Mouse (Mus musculus) MEL (cell line): ENCODE results near the gene Ankfn1. TPM values are rescaled to one million over a fixed set of nuclear protein-coding genes. Genes with fewer than 3 reads are reported as not detected.

ENCODE experiments used
- DNase-seq: peaks from one replicate; pipeline ENCODE4 v3.0.0; 2011; ENCODE audit warnings: low read depth, low spot score
- H3K27ac ChIP-seq: 2 replicates; pipeline ENCODE4 v1.5.1; 2012; ENCODE audit warnings: low read depth, mild to moderate bottlenecking, control low read depth, low read length, moderate library complexity; ENCODE audit not compliant: control insufficient read depth
- H3K27me3 ChIP-seq, 2 experiments: fragments of 150-350 bp in 1 of 2; sonication (generic) in 1 of 2; 2 replicates each; pipeline ENCODE4 v1.6.1; 2012; ENCODE audit warnings: low read length in 2 of 2, mild to moderate bottlenecking in 2 of 2, improper control_type of control experiment in 1 of 2, moderate library complexity in 1 of 2; ENCODE audit not compliant: insufficient read depth in 2 of 2, control insufficient read depth in 1 of 2
- H3K36me3 ChIP-seq, 2 experiments: 2 replicates each; pipeline ENCODE4 v1.6.1; 2012 to 2014; ENCODE audit warnings: low read length in 2 of 2, improper control_type of control experiment in 1 of 2, inconsistent platforms in 1 of 2, mild to moderate bottlenecking in 1 of 2; ENCODE audit not compliant: insufficient read depth in 2 of 2, control insufficient read depth in 1 of 2
- H3K4me1 ChIP-seq, 2 experiments: fragments of 150-350 bp in 1 of 2; sonication (generic) in 1 of 2; 2 replicates each; pipeline ENCODE4 v1.6.1; 2012; ENCODE audit warnings: low read length in 2 of 2, improper control_type of control experiment in 1 of 2, mild to moderate bottlenecking in 1 of 2; ENCODE audit not compliant: insufficient read depth in 2 of 2, control insufficient read depth in 1 of 2
- H3K4me3 ChIP-seq, 2 experiments: fragments of 150-350 bp in 1 of 2; sonication (generic) in 1 of 2; 2 replicates each; pipeline ENCODE4 v1.5.1; 2012; ENCODE audit warnings: low read depth in 2 of 2, low read length in 2 of 2, mild to moderate bottlenecking in 2 of 2, moderate library complexity in 2 of 2, control low read depth in 1 of 2, improper control_type of control experiment in 1 of 2; ENCODE audit not compliant: control insufficient read depth in 1 of 2, insufficient read depth in 1 of 2
- H3K79me2 ChIP-seq: 2 replicates; pipeline ENCODE4 v1.6.1; 2012; ENCODE audit warnings: mild to moderate bottlenecking, low read length, moderate library complexity; ENCODE audit not compliant: control insufficient read depth, poor library complexity, insufficient read depth
- H3K9ac ChIP-seq: 2 replicates; pipeline ENCODE4 v1.6.1; 2012; ENCODE audit warnings: low read depth, mild to moderate bottlenecking, control low read depth, low read length, moderate library complexity; ENCODE audit not compliant: control insufficient read depth, poor library complexity, severe bottlenecking
- H3K9me3 ChIP-seq: fragments of 150-350 bp; sonication (generic); replicated peaks from 2 replicates; pipeline ENCODE4 v1.6.1; 2012; ENCODE audit warnings: mild to moderate bottlenecking, low read length, improper control_type of control experiment, moderate library complexity; ENCODE audit not compliant: insufficient read depth
- BHLHE40 ChIP-seq: IDR thresholded peaks from 2 replicates; pipeline ENCODE4 v1.6.1; 2012; ENCODE audit warnings: low read depth, mild to moderate bottlenecking, inconsistent platforms, low read length, improper control_type of control experiment, borderline replicate concordance
- CHD2 ChIP-seq: IDR thresholded peaks from 2 replicates; pipeline ENCODE4 v1.6.1; 2011; ENCODE audit warnings: low read length, improper control_type of control experiment
- CTCF ChIP-seq, 3 experiments: IDR thresholded peaks in 2 of 3; conservative IDR thresholded peaks in 1 of 3; 2 replicates each; pipeline ENCODE4 v1.5.1; 2011 to 2012; ENCODE audit warnings: low read length in 3 of 3, low read depth in 2 of 3, mild to moderate bottlenecking in 2 of 3, improper control_type of control experiment in 1 of 3, inconsistent platforms in 1 of 3, mixed read lengths in 1 of 3, moderate library complexity in 1 of 3; ENCODE audit not compliant: control insufficient read depth in 1 of 3, insufficient read depth in 1 of 3, poor library complexity in 1 of 3, severe bottlenecking in 1 of 3
- ELF1 ChIP-seq: IDR thresholded peaks from 2 replicates; pipeline ENCODE4 v1.6.1; 2014; ENCODE audit warnings: low read depth, mild to moderate bottlenecking, inconsistent platforms, low read length, improper control_type of control experiment, moderate library complexity
- EP300 ChIP-seq, 2 experiments: IDR thresholded peaks; 2 replicates each; pipeline ENCODE4 v1.6.1; 2011; ENCODE audit warnings: improper control_type of control experiment in 2 of 2, low read length in 2 of 2, low read depth in 1 of 2, mild to moderate bottlenecking in 1 of 2
- GABPA ChIP-seq: IDR thresholded peaks from 2 replicates; pipeline ENCODE4 v1.6.1; 2012; ENCODE audit warnings: low read depth, mild to moderate bottlenecking, inconsistent platforms, low read length, improper control_type of control experiment, moderate library complexity
- MAFK ChIP-seq: IDR thresholded peaks from 2 replicates; pipeline ENCODE4 v1.6.1; 2011; ENCODE audit warnings: low read depth, mild to moderate bottlenecking, low read length, improper control_type of control experiment, borderline replicate concordance
- MEF2A ChIP-seq: IDR thresholded peaks from 2 replicates; pipeline ENCODE4 v1.6.1; 2014; ENCODE audit warnings: low read depth, mild to moderate bottlenecking, inconsistent platforms, low read length, improper control_type of control experiment; ENCODE audit not compliant: poor library complexity, insufficient replicate concordance, severe bottlenecking; ENCODE audit errors: extremely low read depth
- MXI1 ChIP-seq: IDR thresholded peaks from 2 replicates; pipeline ENCODE4 v1.6.1; 2011; ENCODE audit warnings: mild to moderate bottlenecking, low read depth, low read length, improper control_type of control experiment
- MYB ChIP-seq: IDR thresholded peaks from 2 replicates; pipeline ENCODE4 v1.6.1; 2011; ENCODE audit warnings: mild to moderate bottlenecking, low read depth, low read length, improper control_type of control experiment
- NELFE ChIP-seq: IDR thresholded peaks from 2 replicates; pipeline ENCODE4 v1.6.1; 2011; ENCODE audit warnings: low read depth, low read length, improper control_type of control experiment
- POLR2A ChIP-seq, 2 experiments: IDR thresholded peaks; 2 replicates each; pipeline ENCODE4 v1.6.1; 2011 to 2012; ENCODE audit warnings: low read length in 2 of 2, mild to moderate bottlenecking in 2 of 2, control low read depth in 1 of 2, improper control_type of control experiment in 1 of 2, low read depth in 1 of 2, moderate library complexity in 1 of 2; ENCODE audit not compliant: control insufficient read depth in 1 of 2, insufficient read depth in 1 of 2, poor library complexity in 1 of 2
- RAD21 ChIP-seq: IDR thresholded peaks from 2 replicates; pipeline ENCODE4 v1.6.1; 2011; ENCODE audit warnings: mild to moderate bottlenecking, low read depth, low read length, improper control_type of control experiment
- SMC3 ChIP-seq: IDR thresholded peaks from 2 replicates; pipeline ENCODE4 v1.6.1; 2011; ENCODE audit warnings: low read depth, low read length, improper control_type of control experiment
- TCF12 ChIP-seq: IDR thresholded peaks from 2 replicates; pipeline ENCODE4 v1.6.1; 2014; ENCODE audit warnings: low read depth, mild to moderate bottlenecking, inconsistent platforms, low read length, improper control_type of control experiment, moderate library complexity
- ZMIZ1 ChIP-seq: IDR thresholded peaks from 2 replicates; pipeline ENCODE4 v1.6.1; 2012; ENCODE audit warnings: low read depth, mild to moderate bottlenecking, inconsistent platforms, low read length, improper control_type of control experiment, moderate library complexity
- ZNF384 ChIP-seq: IDR thresholded peaks from 2 replicates; pipeline ENCODE4 v1.6.1; 2012; ENCODE audit warnings: low read depth, mild to moderate bottlenecking, inconsistent platforms, low read length, improper control_type of control experiment
- polyA plus RNA-seq, 2 experiments: library from polyadenylated mRNA; stranded (reverse) in 1 of 2; unstranded in 1 of 2; fragments of >175 nt in 1 of 2; fragments of >200 nt in 1 of 2; gene quantifications; 2 replicates each; pipeline versions ENCODE4 v1.2.1 to v1.2.4; 2012; ENCODE audit warnings: low replicate concordance in 2 of 2, low read depth in 1 of 2; ENCODE audit not compliant: insufficient read length in 2 of 2, insufficient read depth in 1 of 2, missing spikeins in 1 of 2
- total RNA-seq: library from RNA; depleted of rRNA; stranded (reverse); fragments of 300-350 nt; gene quantifications from 2 replicates; pipeline ENCODE4 v1.2.3, GENCODE M21; 2012

Gene Ankfn1
- total and polyA plus RNA-seq, 3 experiments: not detected

- H3K9me3 ChIP-seq: no peaks in the 10 kb centered on the region
- H3K36me3 ChIP-seq: no peaks in the 10 kb centered on the region
- no peak overlapping the region for H3K9ac ChIP-seq
- H3K27ac ChIP-seq: no peak overlapping the region
- no peaks in the 10 kb centered on the region for H3K4me1 ChIP-seq
- H3K27me3 ChIP-seq: no peaks in the 10 kb centered on the region
- TF ChIP-seq TCF12 (no peak), ZNF384 (no peak), GABPA (no peak), MYB (no peak), POLR2A (IDR thresholded peaks at IDR 0.05; ENCODE audit: control insufficient read depth in 1 of 2, insufficient read depth in 1 of 2, low read depth in 1 of 2, low read length in 2 of 2, poor library complexity in 1 of 2) (no peak), SMC3 (no peak), MEF2A (no peak), MXI1 (no peak), EP300 (IDR thresholded peaks at IDR 0.05; ENCODE audit: low read depth in 1 of 2, low read length in 2 of 2) (no peak)
- no peak for DNase-seq
- no peaks in the 10 kb centered on the region for H3K79me2 ChIP-seq
- no peak overlapping the region for H3K4me3 ChIP-seq
These were observed 360.7 kb downstream of the Ankfn1 start for GRCm38 (mm10) chr11:89416769-89417168.

- Histone ChIP-seq H3K27me3 (no peaks in the 10 kb centered on the region), H3K9ac (no peak overlapping the region), H3K4me3 (no peak overlapping the region), H3K36me3 (no peaks in the 10 kb centered on the region), H3K79me2 (no peaks in the 10 kb centered on the region), H3K4me1 (no peaks in the 10 kb centered on the region), H3K27ac (no peak overlapping the region), H3K9me3 (no peaks in the 10 kb centered on the region)
- no peak for TF ChIP-seq ZMIZ1
- no peak for TF ChIP-seq MAFK
- TF ChIP-seq ELF1: no peak
- TF ChIP-seq NELFE: no peak
- no peak for TF ChIP-seq BHLHE40
- TF ChIP-seq MEF2A: no peak
- TF ChIP-seq CHD2: no peak
- DNase-seq: no peak
These were observed 368.7 kb downstream of the Ankfn1 start for GRCm38 (mm10) chr11:89408774-89409173.

GRCm38 (mm10) chr11:89404489-89404888, 373.0 kb downstream of the Ankfn1 start:
- 0 out of 6 replicates have a peak, but pooled peaks of 1 of the 3 experiments have one; percentile 3 for TF ChIP-seq CTCF (IDR thresholded peaks at IDR 0.05 in 2 of 3, conservative IDR thresholded peaks at IDR 0.05 in 1 of 3; ENCODE audit: control insufficient read depth in 1 of 3, insufficient read depth in 1 of 3, low read depth in 2 of 3, low read length in 3 of 3, poor library complexity in 1 of 3, severe bottlenecking in 1 of 3)
- TF ChIP-seq RAD21: no peak; the same call in 1 of the 2 replicates
- TF ChIP-seq, all 39 proteins: peak for 1
- DNase-seq: no peak
- H3K4me1 ChIP-seq: no peaks in the 10 kb centered on the region

More at GRCm38 (mm10) chr11:89404489-89404888, 373.0 kb downstream of the Ankfn1 start:
- H3K36me3 ChIP-seq: no peaks in the 10 kb centered on the region
- no peaks in the 10 kb centered on the region for H3K79me2 ChIP-seq
- no peak overlapping the region for H3K27ac ChIP-seq
- H3K4me3 ChIP-seq: no peak overlapping the region
- no peak overlapping the region for H3K9ac ChIP-seq
- H3K9me3 ChIP-seq: no peaks in the 10 kb centered on the region
- no peaks in the 10 kb centered on the region; a peak in 1 of 4 replicates for H3K27me3 ChIP-seq
